Comparison of ENCODE assay signal across 12 mouse cellular contexts in genomic region chr15:68536055-68536325, GRCm38 (mm10).
"Had no signal": no experiment of that assay in that cellular context is flagged by ENCODE, and none has a peak within 500 bp of the region (broad histone marks: within the 10 kb centered on the region; RNA-seq: fewer than 3 reads in every experiment).

No protein-coding gene starts in this region.

- H3K9me3 ChIP-seq: limb, embryonic 13.5 days; neural tube, embryonic 13.5 days had no signal

- H3K27me3 ChIP-seq: limb, embryonic 13.5 days; neural tube, embryonic 13.5 days had no signal

- H3K36me3 ChIP-seq: limb, embryonic 13.5 days; neural tube, embryonic 13.5 days had no signal

- H3K4me3 ChIP-seq: limb, embryonic 13.5 days; neural tube, embryonic 13.5 days had no signal

- H3K4me2 ChIP-seq: limb, embryonic 13.5 days; neural tube, embryonic 13.5 days had no signal

- H3K4me1 ChIP-seq: limb, embryonic 13.5 days had no signal

- DNase-seq: kidney, adult 8-10 months; kidney, postnatal 36 days; layer of hippocampus, adult 9-11 months; layer of hippocampus, postnatal 36 days; left cerebral cortex, postnatal 4 days; lung, adult 18-20 months; thymus, postnatal 4 days had no signal

- H3K9ac ChIP-seq: limb, embryonic 13.5 days; liver, embryonic 14.5 days; neural tube, embryonic 13.5 days had no signal

- H3K27ac ChIP-seq: kidney, postnatal 0 days; limb, embryonic 13.5 days; liver, embryonic 14.5 days; neural tube, embryonic 13.5 days; stomach, postnatal 0 days had no signal
